Mouse (Mus musculus) kidney, adult 2 months (tissue): ENCODE results near the gene Spata32. TPM values are rescaled to one million over a fixed set of nuclear protein-coding genes. Genes with fewer than 3 reads are reported as not detected.
"Not testable (repeated sequence)": the region's sequence is repeated elsewhere in the genome, so short reads cannot be mapped to it uniquely, and the experiment has no call there.

ENCODE experiments used
- DNase-seq: peaks from one replicate; pipeline ENCODE4 v3.0.0; 2021
- H3K27ac ChIP-seq: fragments of 200-500 bp; 2 replicates; pipeline ENCODE4 v1.5.1; 2012; ENCODE audit warnings: low read depth, low read length, control low read depth, inconsistent platforms; ENCODE audit not compliant: insufficient read depth
- H3K27me3 ChIP-seq: fragments of 200-500 bp; replicated peaks from 2 replicates; pipeline ENCODE4 v1.6.1; 2012; ENCODE audit warnings: mild to moderate bottlenecking, moderate library complexity, low read length, inconsistent platforms; ENCODE audit not compliant: control insufficient read depth, insufficient read depth
- H3K36me3 ChIP-seq: fragments of 200-500 bp; 2 replicates; pipeline ENCODE4 v1.6.1; 2012; ENCODE audit warnings: mild to moderate bottlenecking, moderate library complexity, low read length, inconsistent platforms; ENCODE audit not compliant: control insufficient read depth, insufficient read depth
- H3K4me1 ChIP-seq: fragments of 200-500 bp; 2 replicates; pipeline ENCODE4 v1.6.1; 2011; ENCODE audit warnings: low read length; ENCODE audit not compliant: control insufficient read depth, insufficient read depth
- H3K4me3 ChIP-seq: fragments of 200-500 bp; 2 replicates; pipeline ENCODE4 v1.5.1; 2011; ENCODE audit warnings: mild to moderate bottlenecking, low read depth, low read length, control low read depth; ENCODE audit not compliant: insufficient read depth
- CTCF ChIP-seq: fragments of 200-500 bp; conservative IDR thresholded peaks from 2 replicates; pipeline ENCODE4 v1.5.1; 2011; ENCODE audit warnings: low read depth, mild to moderate bottlenecking, control low read depth, low read length, moderate library complexity, mixed read lengths; ENCODE audit not compliant: insufficient read depth, insufficient read length
- POLR2A ChIP-seq: fragments of 200-500 bp; IDR thresholded peaks from one replicate; pipeline ENCODE4 v1.6.1; 2011; ENCODE audit warnings: low read depth, low read length, control low read depth
- WGBS: fragments of 180-500 bp; shearing (Covaris S2); methylation state at CpG from one replicate; pipeline ENCODE4 v1.1.7; 2018; 5-methylcytosine and 5-hydroxymethylcytosine counted together
- polyA plus RNA-seq: library from polyadenylated mRNA; depleted of rRNA; stranded (reverse); fragments of >200 nt; gene quantifications from 2 replicates; pipeline ENCODE4 v1.2.3, GENCODE M21; 2012

Gene Spata32
- polyA plus RNA-seq, 1 experiment = not detected

- Histone ChIP-seq H3K27me3 (no peaks in the 10 kb centered on the region), H3K27ac (no peak overlapping the region), H3K36me3 (peaks cover 2% of the 10 kb centered on the region; the same call in 1 of the 2 replicates), H3K4me3 (no peak overlapping the region), H3K4me1 (no peaks in the 10 kb centered on the region)
- WGBS = 94% methylated on average over 1 of the region's 1 CpGs
- no peak for DNase-seq
- TF ChIP-seq CTCF (no peak), POLR2A (no peak)
Observed at GRCm38 (mm10) chr11:103234447-103234846, 16.2 kb upstream of the Spata32 start.

- H3K36me3 ChIP-seq = no peaks in the 10 kb centered on the region; the same call in 1 of the 2 replicates
- WGBS = 25% methylated on average over 7 of the region's 7 CpGs
Observed at GRCm38 (mm10) chr11:103232966-103233365, 14.7 kb upstream of the Spata32 start.

GRCm38 (mm10) chr11:103231367-103231766, 13.1 kb upstream of the Spata32 start:
- no peak for DNase-seq
- TF ChIP-seq POLR2A = no peak
- no peaks in the 10 kb centered on the region for H3K27me3 ChIP-seq
- no peak overlapping the region for H3K27ac ChIP-seq
- H3K4me3 ChIP-seq = no peak overlapping the region
- H3K4me1 ChIP-seq = no peaks in the 10 kb centered on the region
- 95% methylated on average over 7 of the region's 7 CpGs for WGBS
- no peaks in the 10 kb centered on the region; the same call in none of the 2 replicates for H3K36me3 ChIP-seq

More at GRCm38 (mm10) chr11:103232966-103233365, 14.7 kb upstream of the Spata32 start:
- peak; percentile 90 for DNase-seq
- Histone ChIP-seq H3K4me3 (no peak overlapping the region), H3K27me3 (no peaks in the 10 kb centered on the region), H3K4me1 (no peaks in the 10 kb centered on the region), H3K27ac (no peak overlapping the region)
- TF ChIP-seq POLR2A = no peak
- TF ChIP-seq CTCF = peak; percentile 87

- Histone ChIP-seq H3K4me3 (no peak overlapping the region), H3K27me3 (no peaks in the 10 kb centered on the region), H3K27ac (no peak overlapping the region), H3K4me1 (no peaks in the 10 kb centered on the region), H3K36me3 (no peaks in the 10 kb centered on the region; the same call in none of the 2 replicates)
- WGBS = 83% methylated on average over 19 of the region's 19 CpGs
- DNase-seq = no peak
- TF ChIP-seq POLR2A (no peak), CTCF (no peak)
Observed at GRCm38 (mm10) chr11:103230626-103231025, 12.4 kb upstream of the Spata32 start.

GRCm38 (mm10) chr11:103229608-103230007, 11.4 kb upstream of the Spata32 start:
- WGBS = 95% methylated on average over 2 of the region's 2 CpGs
- no peaks in the 10 kb centered on the region for H3K4me1 ChIP-seq
- H3K4me3 ChIP-seq = no peak overlapping the region
- no peak overlapping the region for H3K27ac ChIP-seq
- TF ChIP-seq CTCF (0 out of 2 replicates have a peak, but pooled peaks have one; percentile 2), POLR2A (no peak)
- DNase-seq = no peak
- H3K27me3 ChIP-seq = no peaks in the 10 kb centered on the region
- no peaks in the 10 kb centered on the region; the same call in none of the 2 replicates for H3K36me3 ChIP-seq

- Histone ChIP-seq H3K36me3 (no peaks in the 10 kb centered on the region; the same call in none of the 2 replicates), H3K27ac (peak overlapping the region; percentile 75), H3K4me3 (peak overlapping the region; percentile 11; the same call in 1 of the 2 replicates), H3K4me1 (peaks cover 18% of the 10 kb centered on the region), H3K27me3 (no peaks in the 10 kb centered on the region)
- peak; percentile 53 for DNase-seq
- TF ChIP-seq POLR2A (no peak), CTCF (no peak)
- 67% methylated on average over 18 of the region's 18 CpGs for WGBS
Observed at GRCm38 (mm10) chr11:103223951-103224456, 5.8 kb upstream of the Spata32 start.

- WGBS = 66% methylated on average over 10 of the region's 10 CpGs
- H3K36me3 ChIP-seq = no peaks in the 10 kb centered on the region; the same call in none of the 2 replicates
- H3K4me3 ChIP-seq = no peak overlapping the region
- H3K4me1 ChIP-seq = peaks cover 18% of the 10 kb centered on the region
- DNase-seq = peak; percentile 67
- H3K27ac ChIP-seq = peak overlapping the region; percentile 75
- TF ChIP-seq POLR2A = no peak
- TF ChIP-seq CTCF = no peak
- H3K27me3 ChIP-seq = no peaks in the 10 kb centered on the region
Observed at GRCm38 (mm10) chr11:103223444-103223843, 5.2 kb upstream of the Spata32 start.

GRCm38 (mm10) chr11:103222718-103223117, 4.5 kb upstream of the Spata32 start:
- 98% methylated on average over 4 of the region's 4 CpGs for WGBS
- DNase-seq, H3K27ac ChIP-seq, H3K27me3 ChIP-seq, H3K36me3 ChIP-seq, H3K4me3 ChIP-seq: not testable (repeated sequence)
- H3K4me1 ChIP-seq = peaks cover 18% of the 10 kb centered on the region
